In the genomic region with DNA sequence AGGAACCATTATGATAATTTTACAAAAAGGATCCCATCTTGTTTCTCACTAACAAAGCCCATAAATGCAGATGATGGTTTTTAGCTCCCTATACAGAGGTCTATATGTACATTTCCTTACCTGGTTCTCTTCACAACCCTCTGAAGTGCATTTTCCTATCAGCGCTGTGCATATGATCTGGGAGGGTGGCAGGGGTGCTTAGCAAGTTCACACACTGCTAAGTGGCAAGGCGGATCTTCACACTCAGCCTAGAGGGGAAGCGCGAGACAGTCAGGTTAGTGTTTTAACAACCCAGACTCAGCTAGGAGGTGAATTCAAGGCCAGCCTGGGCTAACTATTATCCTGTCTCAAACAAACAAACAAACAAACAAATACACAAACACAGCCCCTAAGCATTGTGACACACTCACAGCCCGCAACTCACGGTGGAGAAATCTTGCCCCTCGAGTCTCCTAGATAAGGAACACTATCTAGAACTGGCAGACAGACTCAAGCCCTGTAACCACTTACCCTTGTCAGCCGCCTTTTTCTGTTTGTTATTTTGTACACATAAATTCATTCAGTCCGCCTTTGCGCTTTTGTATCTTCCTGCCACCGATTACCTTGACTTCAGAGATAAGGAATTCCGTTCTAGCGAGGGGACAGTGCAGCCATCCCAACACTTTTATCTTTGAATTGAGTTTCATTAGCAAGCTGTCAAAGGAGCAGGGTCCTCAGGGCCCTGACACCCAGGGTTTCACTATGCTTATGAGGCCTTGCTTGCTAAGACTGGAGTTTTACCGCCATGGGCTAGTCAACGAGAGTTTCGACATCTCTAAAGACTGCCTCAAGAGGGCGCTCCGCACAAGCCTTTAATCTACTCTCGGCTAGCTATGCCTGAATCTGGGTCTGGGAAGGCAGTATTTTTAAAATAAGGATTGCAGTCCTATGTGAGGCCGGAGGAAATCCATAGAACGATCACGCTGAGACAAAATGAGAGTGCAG, we compare ENCODE assay signal across 8 mouse cellular contexts. TPM values are rescaled to one million over a fixed set of nuclear protein-coding genes. Genes with fewer than 3 reads are reported as not detected.
DNase-seq lines count a peak whose midpoint lies in the region; ATAC-seq and TF ChIP-seq lines count a peak whose summit lies in the region.

No protein-coding gene starts in this region.

- H3K4me1 ChIP-seq in G1E (ENCODE audit: insufficient read depth, low read depth, low read length): peaks cover 32% of the 10 kb centered on the region
- H3K4me1 ChIP-seq in cerebellum, adult 2 months (ENCODE audit: control insufficient read depth, insufficient read depth, low read length): no peaks in the 10 kb centered on the region
- no peaks in the 10 kb centered on the region for H3K4me1 ChIP-seq in lung, embryonic 14.5 days (ENCODE audit: insufficient read depth)

- peak; percentile 80 for ATAC-seq in G1E (ENCODE audit: extremely low read depth, insufficient number of reproducible peaks, low FRiP score, poor library complexity, severe bottlenecking)
- peak; percentile 70 for ATAC-seq in lung, embryonic 14.5 days (ENCODE audit: insufficient read depth)

- TF ChIP-seq POLR2A in cerebellum, adult 2 months (IDR thresholded peaks at IDR 0.05; ENCODE audit: borderline replicate concordance, insufficient read depth, low read length): no peak

- TF ChIP-seq CTCF in G1E (IDR thresholded peaks at IDR 0.05; ENCODE audit: low read depth, low read length): no peak
- TF ChIP-seq CTCF in cerebellum, adult 2 months (IDR thresholded peaks at IDR 0.05; ENCODE audit: borderline replicate concordance, insufficient read depth, low read depth, low read length): peak; percentile 77
- TF ChIP-seq CTCF in lung, embryonic 14.5 days (IDR thresholded peaks at IDR 0.05; ENCODE audit: low read depth): peak; percentile 85

- H3K4me3 ChIP-seq in G1E (ENCODE audit: low read depth, low read length): no peak overlapping the region; the same call in 1 of the 2 replicates
- no peak overlapping the region for H3K4me3 ChIP-seq in cerebellum, adult 2 months (replicated peaks; ENCODE audit: insufficient read depth, low read depth, low read length)
- H3K4me3 ChIP-seq in lung, embryonic 14.5 days (ENCODE audit: low read depth, low read length): no peak overlapping the region

- 55% methylated on average over 22 of the region's 22 CpGs for WGBS in cerebellum, adult 2 months
- 35% methylated on average over 22 of the region's 22 CpGs for WGBS in lung, embryonic 14.5 days

- H3K4me2 ChIP-seq in lung, embryonic 14.5 days: no peak overlapping the region

- H3K27ac ChIP-seq in cerebellum, adult 2 months (ENCODE audit: insufficient read depth, low read length): no peak overlapping the region
- H3K27ac ChIP-seq in lung, embryonic 14.5 days (ENCODE audit: low read depth): no peak overlapping the region

- H3K27me3 ChIP-seq in G1E (ENCODE audit: insufficient read depth, low read length): no peaks in the 10 kb centered on the region
- no peaks in the 10 kb centered on the region for H3K27me3 ChIP-seq in cerebellum, adult 2 months (ENCODE audit: control insufficient read depth, insufficient read depth, low read length)
- no peaks in the 10 kb centered on the region for H3K27me3 ChIP-seq in lung, embryonic 14.5 days (ENCODE audit: insufficient read depth, low read length)

- no peaks in the 10 kb centered on the region for H3K36me3 ChIP-seq in G1E (replicated peaks)
- H3K36me3 ChIP-seq in lung, embryonic 14.5 days (ENCODE audit: insufficient read depth): no peaks in the 10 kb centered on the region

- no peaks in the 10 kb centered on the region for H3K9me3 ChIP-seq in G1E (replicated peaks)
- H3K9me3 ChIP-seq in lung, embryonic 14.5 days (ENCODE audit: low read depth, low read length): no peaks in the 10 kb centered on the region

- peak; percentile 45 for DNase-seq in G1E (ENCODE audit: low spot score)
- peak; percentile 76 to 83 for DNase-seq in cerebellum, adult 2 months
- DNase-seq in forelimb bud, embryonic 11.5 days (ENCODE audit: low read depth, low spot score): peak; percentile 86
- DNase-seq in heart, postnatal 4 days: peak; percentile 91
- DNase-seq in layer of hippocampus, adult 8-10 months (ENCODE audit: low spot score in 2 of 2): peak; percentile 60 to 85
- peak; percentile 96 for DNase-seq in lung, embryonic 14.5 days
- peak; percentile 54 for DNase-seq in ovary, adult 18-20 months (ENCODE audit: low spot score)
- peak; percentile 13 to 16 for DNase-seq in thymus, adult 18-20 months

- no peak overlapping the region for H3K9ac ChIP-seq in lung, embryonic 14.5 days

RNA-seq across cellular contexts. Expression of a gene that starts 53.0 kb away (rescaled TPM):
- total RNA-seq in G1E (2014; fragmentation: Nextera tagmentation) (not detected in 2 replicates), G1E (2017) (0.29 and 0.49 TPM in 2 replicates)
- polyA plus RNA-seq in G1E (2012): not detected in 2 replicates
- polyA plus RNA-seq in cerebellum, adult 2 months (2012; rRNA removed): 5.4 and 6.2 TPM in 2 replicates
- total RNA-seq in heart, postnatal 4 days (2021): 1 to 10 TPM; 7.6 to 7.7 TPM
- total RNA-seq in layer of hippocampus, adult 8-10 months (2022): 10 to 100 TPM; 29.3 to 36.2 (median 33.9) TPM
- 6.5 and 7.3 TPM in 2 replicates for polyA plus RNA-seq in lung, embryonic 14.5 days (2014; fragmentation: Nextera tagmentation; extraction: Ambion mirVana)

Comparison
In these comparisons a context has a peak if more than half of its experiments do, and no peak if none do; other contexts are left out.
1. DNase-seq: peak in every context shown above with its lines; median percentile 96 in lung, embryonic 14.5 days; 91 in heart, postnatal 4 days; 86 in forelimb bud, embryonic 11.5 days; 80 in cerebellum, adult 2 months; 72 in layer of hippocampus, adult 8-10 months; 54 in ovary, adult 18-20 months; 45 in G1E; 14 in thymus, adult 18-20 months.
2. RNA of a gene that starts 53.0 kb away (total RNA-seq): 29.3 to 36.2 TPM in layer of hippocampus, adult 8-10 months and 7.6 to 7.7 TPM in heart, postnatal 4 days; 0.29 to 0.49 TPM in G1E; every median in the first group is over 4 times any median in the second.